Mouse (Mus musculus) heart, embryonic 15.5 days (tissue): ENCODE results near the gene Stk32c. TPM values are rescaled to one million over a fixed set of nuclear protein-coding genes. Genes with fewer than 3 reads are reported as not detected.

Experiments used
- ATAC-seq: fragments of 200-750 bp; cut with Nextera tagmentation; replicated peaks from 2 replicates; pipeline ENCODE4 v1.8.0; 2017; ENCODE audit warnings: low read depth, moderate TSS enrichment; ENCODE audit not compliant: insufficient number of reproducible peaks, insufficient read depth, low FRiP score
- H3K27ac ChIP-seq: fragments of 300-500 bp; sonication (generic); 2 replicates; pipeline ENCODE4 v1.5.1; 2015; ENCODE audit warnings: mild to moderate bottlenecking, inconsistent platforms
- H3K27me3 ChIP-seq: fragments of 300-500 bp; sonication (generic); 2 replicates; pipeline ENCODE4 v1.6.1; 2015; ENCODE audit warnings: inconsistent platforms
- H3K36me3 ChIP-seq: fragments of 300-500 bp; sonication (generic); 2 replicates; pipeline ENCODE4 v1.6.1; 2015; ENCODE audit warnings: mild to moderate bottlenecking, inconsistent platforms
- H3K4me1 ChIP-seq: fragments of 300-500 bp; sonication (generic); replicated peaks from 2 replicates; pipeline ENCODE4 v1.6.1; 2015; ENCODE audit warnings: inconsistent platforms
- H3K4me2 ChIP-seq: fragments of 300-500 bp; sonication (generic); 2 replicates; pipeline ENCODE4 v1.6.1; 2015; ENCODE audit warnings: inconsistent platforms, mild to moderate bottlenecking, moderate library complexity
- H3K4me3 ChIP-seq: fragments of 300-500 bp; sonication (generic); 2 replicates; pipeline ENCODE4 v1.5.1; 2015; ENCODE audit warnings: mild to moderate bottlenecking, inconsistent platforms
- H3K9ac ChIP-seq: fragments of 300-500 bp; sonication (generic); 2 replicates; pipeline ENCODE4 v1.6.1; 2015; ENCODE audit warnings: mild to moderate bottlenecking, inconsistent platforms
- H3K9me3 ChIP-seq: fragments of 300-500 bp; sonication (generic); replicated peaks from 2 replicates; pipeline ENCODE4 v1.6.1; 2016; ENCODE audit warnings: inconsistent platforms
- WGBS: fragments of 180-500 bp; shearing (Covaris S2); methylation state at CpG from one replicate; pipeline ENCODE4 v1.1.7; 2015; ENCODE audit warnings: mixed read lengths; 5-methylcytosine and 5-hydroxymethylcytosine counted together
- polyA plus RNA-seq: library from polyadenylated mRNA; unstranded; fragments of >200 nt; fragmentation: Nextera tagmentation; extraction: Ambion mirVana; gene quantifications from 2 replicates; pipeline ENCODE4 v1.2.1, GENCODE M21; 2015

The Stk32c gene
- polyA plus RNA-seq, 1 experiment from 2014 or later, result 0.10 TPM

DNA sequence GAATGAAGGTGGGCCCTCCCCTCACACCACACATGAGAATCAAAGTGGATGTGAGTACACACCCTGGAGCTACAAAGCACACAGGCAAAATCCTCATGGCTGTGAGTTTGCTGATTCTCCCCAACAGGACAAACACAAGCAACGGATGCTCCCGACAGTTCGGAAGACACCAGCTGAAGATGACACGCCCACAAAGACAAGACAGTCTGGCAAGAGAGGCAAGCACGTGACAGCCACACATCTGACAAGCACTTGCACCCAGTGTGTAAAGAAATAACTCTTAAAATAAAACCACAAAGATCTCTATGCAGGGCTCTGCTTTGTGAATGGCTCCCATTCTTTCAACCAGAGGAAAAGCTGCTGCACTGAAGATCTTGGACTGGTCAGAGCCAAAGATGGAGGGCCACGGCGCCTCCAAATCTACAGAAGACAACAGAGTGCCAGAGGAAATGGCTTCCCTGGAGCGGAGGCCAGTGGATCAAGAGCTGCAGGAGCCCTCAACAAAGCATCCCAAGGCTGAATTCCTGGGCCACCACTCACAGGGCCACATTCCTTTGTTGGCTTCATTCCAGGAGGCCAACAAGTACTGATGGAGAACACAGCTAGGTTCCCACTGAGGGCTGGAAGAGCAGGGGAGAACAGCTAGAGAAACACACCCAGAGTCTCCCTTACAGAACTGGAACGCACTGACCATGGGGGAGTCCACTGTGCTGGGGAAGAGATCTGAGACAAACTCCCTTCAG lies 105.0 kb downstream of the Stk32c start:
- H3K4me1 ChIP-seq, result peaks cover 5% of the 10 kb centered on the region
- H3K9ac ChIP-seq, result no peak overlapping the region
- no peaks in the 10 kb centered on the region for H3K36me3 ChIP-seq
- H3K9me3 ChIP-seq, result no peaks in the 10 kb centered on the region
- H3K27me3 ChIP-seq, result no peaks in the 10 kb centered on the region
- no peak overlapping the region for H3K4me3 ChIP-seq
- WGBS, result 83% methylated on average over 9 of the region's 9 CpGs
- no peak for ATAC-seq
- no peak overlapping the region for H3K4me2 ChIP-seq
- no peak overlapping the region for H3K27ac ChIP-seq

DNA sequence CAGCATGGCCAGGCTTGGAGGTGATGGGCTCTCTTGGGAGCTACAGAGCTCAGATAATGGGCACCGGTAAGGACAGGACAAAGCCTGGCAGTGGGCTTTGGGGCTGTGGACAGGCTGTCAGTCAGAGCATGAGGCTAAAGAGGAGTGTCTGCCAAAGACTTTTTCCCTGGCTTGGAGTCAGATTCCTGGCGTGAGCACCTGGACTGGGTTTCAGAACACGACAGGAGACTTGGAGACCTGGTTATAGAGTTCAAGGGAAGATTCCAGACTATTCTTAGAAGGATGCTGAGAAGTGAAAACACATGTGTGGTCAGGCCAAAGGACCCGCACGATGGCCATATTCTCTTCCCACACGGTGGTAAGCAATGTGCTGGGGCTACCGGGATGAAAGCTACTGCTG lies 107.4 kb downstream of the Stk32c start:
- 77% methylated on average over 7 of the region's 7 CpGs for WGBS
- Histone ChIP-seq H3K9ac (no peak overlapping the region), H3K4me2 (no peak overlapping the region), H3K9me3 (no peaks in the 10 kb centered on the region), H3K4me1 (peaks cover 5% of the 10 kb centered on the region), H3K27ac (no peak overlapping the region), H3K36me3 (no peaks in the 10 kb centered on the region), H3K27me3 (no peaks in the 10 kb centered on the region), H3K4me3 (no peak overlapping the region)
- ATAC-seq, result no peak

DNA sequence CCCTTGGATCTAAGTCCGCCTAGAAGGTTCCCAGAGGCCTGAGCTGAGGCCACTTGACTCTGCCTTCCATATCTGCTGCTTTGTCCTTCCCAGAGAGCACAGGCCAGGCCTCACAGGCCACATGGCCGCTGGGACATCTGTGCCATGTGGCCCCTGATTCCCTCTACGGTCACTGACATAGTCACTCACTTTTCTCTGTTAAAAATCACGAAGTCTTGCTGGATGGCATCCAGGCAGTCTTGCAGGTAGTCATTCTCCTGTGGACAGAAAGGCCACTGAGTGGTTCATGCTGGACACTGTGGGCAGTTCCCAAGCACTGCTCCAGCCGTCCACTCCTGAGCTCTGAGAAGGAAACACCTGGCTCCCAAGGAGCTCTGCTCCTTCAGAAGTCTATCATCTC lies 108.0 kb downstream of the Stk32c start:
- H3K9me3 ChIP-seq, result no peaks in the 10 kb centered on the region
- H3K4me3 ChIP-seq, result no peak overlapping the region
- H3K4me2 ChIP-seq, result no peak overlapping the region
- no peaks in the 10 kb centered on the region for H3K36me3 ChIP-seq
- 0 out of 2 replicates have a peak, but pooled peaks cover 3% of the 10 kb centered on the region for H3K27me3 ChIP-seq
- no peak overlapping the region for H3K27ac ChIP-seq
- H3K4me1 ChIP-seq, result peaks cover 5% of the 10 kb centered on the region
- no peak for ATAC-seq
- no peak overlapping the region for H3K9ac ChIP-seq
- WGBS, result 75% methylated on average over 5 of the region's 5 CpGs

DNA sequence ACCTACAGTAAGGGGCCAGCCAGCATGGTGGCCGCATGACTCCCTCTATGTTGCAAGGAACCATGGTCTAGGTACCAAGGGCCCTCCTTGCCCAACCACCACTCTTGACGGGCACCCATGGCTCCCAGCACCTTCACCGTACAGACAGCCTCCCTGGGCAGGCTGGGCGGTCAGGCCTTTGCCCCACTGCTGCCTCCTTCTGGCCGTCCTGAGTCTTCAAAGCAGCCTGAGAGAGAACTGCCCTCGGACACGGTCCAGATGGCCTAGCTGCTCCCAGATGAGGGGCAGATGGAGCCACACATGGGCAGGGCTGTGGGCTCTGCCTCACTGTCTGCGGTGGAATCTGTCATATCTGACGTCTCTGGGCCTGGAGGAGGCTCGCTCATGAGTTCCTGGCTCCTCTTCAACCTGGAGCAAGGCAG lies 109.1 kb downstream of the Stk32c start:
- H3K27me3 ChIP-seq, result 0 out of 2 replicates have a peak, but pooled peaks cover 3% of the 10 kb centered on the region
- no peaks in the 10 kb centered on the region for H3K9me3 ChIP-seq
- H3K36me3 ChIP-seq, result no peaks in the 10 kb centered on the region
- H3K4me2 ChIP-seq, result no peak overlapping the region
- H3K9ac ChIP-seq, result no peak overlapping the region
- ATAC-seq, result no peak
- 58% methylated on average over 10 of the region's 10 CpGs for WGBS
- H3K4me1 ChIP-seq, result peaks cover 5% of the 10 kb centered on the region
- no peak overlapping the region for H3K4me3 ChIP-seq
- H3K27ac ChIP-seq, result no peak overlapping the region

DNA sequence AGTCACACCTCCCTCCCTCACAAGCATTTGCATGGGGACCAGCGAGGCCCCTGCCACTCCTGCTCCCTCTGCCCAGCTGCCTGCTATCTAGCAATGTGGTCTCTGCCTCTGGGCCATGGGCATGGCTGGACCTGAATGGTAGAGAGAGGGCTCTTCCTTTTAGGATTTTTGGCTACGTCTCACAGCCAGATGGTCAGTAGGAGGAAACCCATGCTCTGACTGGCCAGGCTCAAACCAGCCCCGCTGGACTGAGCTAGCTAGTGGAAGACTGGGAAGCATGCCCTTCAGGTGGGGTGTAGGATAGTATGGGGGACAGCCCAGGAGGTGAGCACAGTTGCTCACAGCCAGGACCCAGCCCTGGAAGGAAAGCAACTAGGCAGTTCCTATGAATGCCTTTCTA lies 111.3 kb downstream of the Stk32c start:
- no peak overlapping the region for H3K27ac ChIP-seq
- H3K36me3 ChIP-seq, result no peaks in the 10 kb centered on the region
- no peak overlapping the region for H3K9ac ChIP-seq
- 0 out of 2 replicates have a peak, but pooled peaks cover 3% of the 10 kb centered on the region for H3K27me3 ChIP-seq
- no peak overlapping the region for H3K4me3 ChIP-seq
- 72% methylated on average over 3 of the region's 3 CpGs for WGBS
- H3K9me3 ChIP-seq, result no peaks in the 10 kb centered on the region
- no peaks in the 10 kb centered on the region for H3K4me1 ChIP-seq
- ATAC-seq, result no peak
- H3K4me2 ChIP-seq, result no peak overlapping the region

DNA sequence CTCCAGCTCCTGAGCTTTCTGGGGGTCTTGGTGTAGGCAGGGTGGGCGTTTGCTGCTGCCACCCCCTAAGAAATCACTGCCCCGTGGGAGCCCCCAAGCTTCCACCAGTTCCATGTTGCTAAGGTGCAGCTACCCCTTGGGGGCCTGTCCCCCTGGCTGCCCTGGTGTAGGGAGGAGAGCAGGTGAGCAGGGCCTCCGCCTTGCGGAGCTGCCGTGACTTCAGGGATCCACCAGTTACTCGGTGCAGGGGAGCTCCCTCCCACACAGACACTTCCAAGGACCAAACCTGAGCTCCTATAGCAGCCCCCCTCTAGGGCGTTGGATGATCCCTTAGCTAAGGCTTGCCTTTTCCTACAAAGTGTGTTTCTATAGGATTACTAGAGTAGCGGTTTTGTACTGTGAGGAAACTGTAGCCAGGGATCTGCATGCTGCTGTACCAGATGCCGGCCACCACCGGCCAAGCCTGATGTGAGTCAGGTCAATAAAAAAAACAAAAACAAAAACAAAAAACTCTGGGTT lies 111.8 kb downstream of the Stk32c start:
- ATAC-seq, result no peak
- H3K9me3 ChIP-seq, result no peaks in the 10 kb centered on the region
- H3K36me3 ChIP-seq, result no peaks in the 10 kb centered on the region
- H3K4me2 ChIP-seq, result no peak overlapping the region
- H3K4me1 ChIP-seq, result no peaks in the 10 kb centered on the region
- H3K27ac ChIP-seq, result no peak overlapping the region
- H3K27me3 ChIP-seq, result 0 out of 2 replicates have a peak, but pooled peaks cover 3% of the 10 kb centered on the region
- no peak overlapping the region for H3K4me3 ChIP-seq
- no peak overlapping the region for H3K9ac ChIP-seq
- WGBS, result 74% methylated on average over 10 of the region's 10 CpGs

DNA sequence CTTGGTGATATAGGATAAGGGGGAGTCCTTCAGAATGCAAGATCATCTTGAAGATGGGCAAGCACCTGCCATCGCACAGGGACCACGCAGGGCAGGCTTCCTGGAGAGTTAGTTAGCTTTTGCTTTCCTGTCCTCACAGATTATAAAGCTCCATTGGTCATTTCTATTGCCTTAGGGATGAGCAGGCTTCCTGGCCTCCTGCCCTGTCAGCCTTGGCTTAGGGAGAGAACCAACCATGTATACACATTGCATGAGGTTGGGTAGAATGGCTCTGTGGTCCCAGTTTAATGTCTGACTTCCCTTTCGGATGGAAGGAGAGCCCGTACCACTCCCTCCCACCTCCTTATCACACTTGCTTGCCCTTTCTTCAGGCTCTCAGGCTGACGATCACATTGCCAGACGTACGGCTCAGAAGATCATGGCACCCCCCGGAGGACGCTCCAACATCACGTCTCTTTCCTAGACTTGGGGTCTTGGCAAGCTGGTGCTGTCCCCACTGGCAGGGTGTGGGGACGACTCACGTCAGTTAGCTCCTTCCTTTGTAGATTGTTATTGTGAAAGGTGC lies 112.5 kb downstream of the Stk32c start:
- no peak overlapping the region for H3K4me3 ChIP-seq
- H3K9ac ChIP-seq, result no peak overlapping the region
- 59% methylated on average over 12 of the region's 12 CpGs for WGBS
- ATAC-seq, result no peak
- no peaks in the 10 kb centered on the region for H3K4me1 ChIP-seq
- H3K9me3 ChIP-seq, result no peaks in the 10 kb centered on the region
- 0 out of 2 replicates have a peak, but pooled peaks cover 3% of the 10 kb centered on the region for H3K27me3 ChIP-seq
- no peak overlapping the region for H3K27ac ChIP-seq
- H3K36me3 ChIP-seq, result no peaks in the 10 kb centered on the region
- H3K4me2 ChIP-seq, result no peak overlapping the region

DNA sequence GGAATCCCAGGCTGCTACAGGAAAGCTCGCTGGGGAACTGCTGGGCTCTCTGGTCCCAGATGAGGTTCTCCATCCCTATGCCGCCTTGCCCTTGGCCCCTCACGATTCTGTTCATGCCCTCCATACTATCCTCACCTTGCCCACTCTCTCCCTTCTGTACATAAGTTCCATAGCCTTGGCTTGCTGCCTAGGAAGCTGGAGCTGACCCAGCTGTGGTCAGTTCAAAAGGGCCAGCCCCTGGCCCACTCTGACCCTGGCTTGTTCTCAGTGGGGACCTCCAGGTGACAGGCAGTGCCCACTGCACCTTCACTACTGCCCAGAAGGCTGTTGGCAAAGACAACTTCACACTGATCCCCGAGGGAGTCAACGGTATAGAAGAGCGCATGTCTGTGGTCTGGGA lies 116.7 kb downstream of the Stk32c start:
- Histone ChIP-seq H3K9me3 (no peaks in the 10 kb centered on the region), H3K9ac (no peak overlapping the region), H3K4me3 (no peak overlapping the region), H3K27me3 (0 out of 2 replicates have a peak, but pooled peaks cover 3% of the 10 kb centered on the region), H3K36me3 (no peaks in the 10 kb centered on the region), H3K27ac (no peak overlapping the region), H3K4me1 (no peaks in the 10 kb centered on the region), H3K4me2 (no peak overlapping the region)
- ATAC-seq, result no peak
- WGBS, result 76% methylated on average over 6 of the region's 6 CpGs

DNA sequence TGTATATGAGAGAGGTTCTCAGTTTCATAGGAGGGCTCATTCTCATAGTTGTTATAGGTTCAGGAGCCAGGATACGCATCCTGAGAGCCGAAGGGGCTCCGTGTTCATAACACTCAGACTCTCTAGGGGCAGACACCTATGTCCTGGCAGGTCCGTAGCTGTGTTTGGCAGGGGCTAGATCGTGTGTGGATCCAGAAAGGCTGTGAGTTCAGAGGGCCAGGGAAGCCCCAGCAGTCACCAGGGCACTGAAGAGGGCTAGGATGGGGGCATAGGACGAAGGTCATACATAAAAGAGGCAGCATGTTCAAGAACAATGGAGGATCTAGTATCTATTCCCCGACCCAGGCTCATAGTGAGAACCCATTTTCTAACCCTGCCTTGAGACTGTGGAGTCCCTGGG lies 117.8 kb downstream of the Stk32c start:
- H3K4me3 ChIP-seq, result no peak overlapping the region
- 84% methylated on average over 7 of the region's 7 CpGs for WGBS
- H3K4me2 ChIP-seq, result no peak overlapping the region
- no peak overlapping the region for H3K9ac ChIP-seq
- ATAC-seq, result no peak
- H3K4me1 ChIP-seq, result no peaks in the 10 kb centered on the region
- H3K27ac ChIP-seq, result no peak overlapping the region
- H3K27me3 ChIP-seq, result no peaks in the 10 kb centered on the region
- no peaks in the 10 kb centered on the region for H3K9me3 ChIP-seq
- H3K36me3 ChIP-seq, result no peaks in the 10 kb centered on the region

DNA sequence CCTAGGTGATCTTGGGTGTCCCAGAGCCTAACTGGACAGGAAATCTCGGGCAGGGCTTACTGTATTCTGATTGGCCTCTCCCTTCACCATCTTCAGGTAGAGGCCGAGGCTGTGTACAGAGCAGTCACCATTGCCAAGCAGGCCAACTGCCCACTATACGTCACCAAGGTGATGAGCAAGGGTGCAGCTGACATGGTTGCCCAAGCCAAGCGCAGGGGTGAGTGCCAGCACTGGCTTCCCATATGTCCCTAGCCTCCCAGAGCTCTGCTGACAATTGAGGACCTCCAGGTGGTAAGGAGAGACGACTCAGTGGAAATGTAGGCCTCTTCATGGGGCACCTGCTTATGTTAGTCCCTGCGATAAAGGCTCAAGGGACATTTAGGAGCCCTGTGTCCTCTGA lies 118.3 kb downstream of the Stk32c start:
- no peak overlapping the region for H3K4me2 ChIP-seq
- H3K4me3 ChIP-seq, result no peak overlapping the region
- H3K36me3 ChIP-seq, result no peaks in the 10 kb centered on the region
- no peak overlapping the region for H3K27ac ChIP-seq
- no peaks in the 10 kb centered on the region for H3K9me3 ChIP-seq
- no peak overlapping the region for H3K9ac ChIP-seq
- WGBS, result 81% methylated on average over 6 of the region's 6 CpGs
- ATAC-seq, result no peak
- H3K4me1 ChIP-seq, result no peaks in the 10 kb centered on the region
- no peaks in the 10 kb centered on the region for H3K27me3 ChIP-seq

DNA sequence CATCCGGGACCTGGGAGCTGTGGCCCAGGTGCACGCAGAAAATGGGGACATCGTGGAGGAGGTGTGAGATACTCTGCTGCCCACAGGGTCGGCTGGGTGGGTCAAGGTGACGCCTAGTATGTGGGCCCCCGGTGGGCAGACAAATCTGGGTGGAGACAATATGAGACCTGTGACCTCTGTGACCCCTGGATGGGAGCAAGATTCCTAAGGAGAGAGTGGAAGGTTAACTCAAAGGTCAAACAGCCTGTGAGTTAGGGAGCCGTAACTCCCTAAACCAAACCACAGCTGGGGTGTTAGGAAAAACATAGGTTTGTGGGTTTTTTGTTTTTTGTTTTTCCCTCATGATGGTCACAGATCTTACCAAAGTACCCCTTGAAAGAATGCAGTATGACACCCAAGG lies 119.3 kb downstream of the Stk32c start:
- Histone ChIP-seq H3K9ac (no peak overlapping the region), H3K27ac (no peak overlapping the region), H3K4me2 (no peak overlapping the region), H3K4me1 (no peaks in the 10 kb centered on the region), H3K4me3 (no peak overlapping the region), H3K9me3 (no peaks in the 10 kb centered on the region), H3K27me3 (peaks cover 10% of the 10 kb centered on the region), H3K36me3 (no peaks in the 10 kb centered on the region)
- no peak for ATAC-seq
- WGBS, result 79% methylated on average over 7 of the region's 7 CpGs

DNA sequence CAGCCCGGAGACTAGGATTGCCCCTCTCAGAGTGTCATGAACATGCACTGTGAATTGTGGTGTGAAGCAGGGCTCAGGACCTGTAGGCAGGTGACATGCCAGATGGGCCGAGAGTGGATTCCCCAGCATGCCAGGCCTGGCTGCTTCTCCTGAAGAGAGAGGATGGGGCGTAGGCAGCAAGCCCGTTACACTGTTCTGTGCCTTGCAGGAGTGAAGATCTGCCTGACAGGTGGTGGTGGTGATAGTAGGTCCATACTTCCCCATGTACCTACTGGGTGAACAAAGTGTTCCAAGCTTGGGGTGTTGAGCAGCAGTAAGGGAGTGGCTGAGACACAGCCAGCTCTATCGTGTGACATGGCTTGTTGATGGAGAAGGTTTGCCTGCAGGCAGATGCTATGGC lies 120.0 kb downstream of the Stk32c start:
- H3K9me3 ChIP-seq, result no peaks in the 10 kb centered on the region
- no peak overlapping the region for H3K4me2 ChIP-seq
- no peaks in the 10 kb centered on the region for H3K36me3 ChIP-seq
- no peaks in the 10 kb centered on the region for H3K4me1 ChIP-seq
- no peak overlapping the region for H3K9ac ChIP-seq
- H3K27ac ChIP-seq, result no peak overlapping the region
- WGBS, result 88% methylated on average over 5 of the region's 5 CpGs
- peaks cover 16% of the 10 kb centered on the region for H3K27me3 ChIP-seq
- ATAC-seq, result no peak
- H3K4me3 ChIP-seq, result no peak overlapping the region
